Mouse (Mus musculus): Measurements from ENCODE around the gene Gja8. TPM values are rescaled to one million over a fixed set of nuclear protein-coding genes. Genes with fewer than 3 reads are reported as not detected.

Gja8 gene
- polyA plus RNA-seq, 1 experiment from 2014 or later, result not detected

DNA sequence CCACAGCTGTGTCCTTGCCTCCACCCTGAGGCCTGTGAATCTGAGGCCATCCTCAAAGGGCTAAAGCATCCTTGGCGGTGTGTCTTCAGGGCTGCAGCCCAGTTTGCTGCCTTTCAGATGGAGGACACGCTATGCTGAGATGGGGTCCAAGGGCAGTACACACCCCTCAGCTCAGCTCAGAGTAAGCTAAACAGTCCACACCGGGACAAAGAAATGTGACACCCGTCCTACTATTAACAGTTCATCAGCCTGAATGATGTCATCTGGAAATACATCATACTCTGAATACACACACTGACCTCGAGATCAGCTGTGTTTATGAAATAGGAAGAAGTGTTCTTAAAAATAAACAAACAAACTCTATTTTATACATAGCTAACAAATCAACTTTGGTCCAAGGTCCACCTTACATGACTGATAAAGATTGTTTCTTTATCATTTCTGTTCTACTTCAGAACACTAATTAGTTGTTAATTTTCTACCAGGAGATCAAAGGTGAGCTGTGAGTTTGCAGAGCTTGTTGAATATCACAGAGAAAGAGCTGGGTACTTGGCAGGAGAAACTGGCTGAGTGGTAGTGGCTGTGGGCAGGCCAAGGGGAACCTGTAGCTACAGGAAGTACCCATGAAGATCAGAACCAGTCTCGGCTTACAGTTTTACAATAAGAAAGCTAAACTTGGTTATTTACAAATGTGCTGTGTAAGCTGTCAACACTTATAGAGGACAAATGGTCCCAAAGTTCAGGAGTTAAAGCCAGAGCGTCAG, 50.8 kb downstream of the Gja8 start:
- Histone ChIP-seq H3K9me3 (no peaks in the 10 kb centered on the region), H3K27me3 (no peaks in the 10 kb centered on the region), H3K4me3 (no peak overlapping the region), H3K36me3 (peaks cover 71% of the 10 kb centered on the region), H3K9ac (no peak overlapping the region), H3K27ac (no peak overlapping the region), H3K4me1 (no peaks in the 10 kb centered on the region), H3K4me2 (no peak overlapping the region)
- ATAC-seq (ENCODE audit: insufficient number of reproducible peaks, low FRiP score, low TSS enrichment, low read depth), result no peak
- WGBS, result 78% methylated on average over 7 of the region's 7 CpGs

DNA sequence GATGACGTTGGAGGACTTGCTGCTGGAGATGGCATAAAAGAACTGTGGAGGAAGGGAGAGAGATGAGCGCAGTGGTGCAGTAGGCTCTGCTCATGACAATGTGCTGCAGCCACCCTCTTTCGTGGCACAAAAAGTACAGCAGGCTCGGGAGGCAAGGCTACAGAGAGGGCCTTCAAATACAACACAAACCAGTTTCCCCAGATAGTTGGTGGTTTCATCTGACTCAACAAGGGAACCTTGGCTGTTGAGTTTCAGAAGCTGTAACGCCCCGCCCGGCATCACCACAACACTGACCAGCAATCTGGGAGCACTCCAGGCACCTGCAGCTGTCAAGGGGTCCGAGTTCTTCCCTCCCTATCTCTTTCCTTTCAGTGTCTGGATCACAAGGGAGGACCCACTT, 53.3 kb downstream of the Gja8 start:
- Histone ChIP-seq H3K4me3 (no peak overlapping the region), H3K27ac (no peak overlapping the region), H3K27me3 (no peaks in the 10 kb centered on the region), H3K4me2 (no peak overlapping the region), H3K36me3 (peaks cover 76% of the 10 kb centered on the region), H3K9me3 (no peaks in the 10 kb centered on the region), H3K4me1 (no peaks in the 10 kb centered on the region), H3K9ac (no peak overlapping the region)
- WGBS, result 94% methylated on average over 8 of the region's 8 CpGs
- no peak for ATAC-seq (ENCODE audit: insufficient number of reproducible peaks, low FRiP score, low TSS enrichment, low read depth)

DNA sequence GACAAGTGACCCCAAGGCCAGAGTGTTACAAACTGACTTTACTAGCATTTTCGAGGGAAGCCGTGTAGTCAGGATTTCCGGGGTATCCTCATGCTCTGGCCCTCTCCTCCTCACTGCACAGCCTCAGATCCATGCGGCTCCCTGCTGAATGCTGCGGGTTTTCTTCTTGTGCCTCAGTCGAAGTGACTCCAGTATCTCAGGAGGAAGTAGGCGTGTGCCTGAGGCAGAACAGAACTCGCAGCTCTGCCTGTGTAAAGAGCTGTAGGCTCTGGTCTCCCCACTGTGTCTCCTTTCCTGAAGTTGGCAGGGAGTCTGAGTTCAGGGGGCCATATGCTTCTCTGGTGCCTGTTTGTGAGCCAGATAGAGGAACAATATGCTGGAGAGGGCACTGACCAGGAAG, 54.8 kb downstream of the Gja8 start:
- H3K36me3 ChIP-seq, result peaks cover 71% of the 10 kb centered on the region
- H3K4me3 ChIP-seq, result no peak overlapping the region
- no peak overlapping the region for H3K27ac ChIP-seq
- no peak for ATAC-seq (ENCODE audit: insufficient number of reproducible peaks, low FRiP score, low TSS enrichment, low read depth)
- H3K4me2 ChIP-seq, result no peak overlapping the region
- no peaks in the 10 kb centered on the region for H3K4me1 ChIP-seq
- H3K27me3 ChIP-seq, result no peaks in the 10 kb centered on the region
- 80% methylated on average over 8 of the region's 8 CpGs for WGBS
- no peaks in the 10 kb centered on the region for H3K9me3 ChIP-seq
- H3K9ac ChIP-seq, result no peak overlapping the region

DNA sequence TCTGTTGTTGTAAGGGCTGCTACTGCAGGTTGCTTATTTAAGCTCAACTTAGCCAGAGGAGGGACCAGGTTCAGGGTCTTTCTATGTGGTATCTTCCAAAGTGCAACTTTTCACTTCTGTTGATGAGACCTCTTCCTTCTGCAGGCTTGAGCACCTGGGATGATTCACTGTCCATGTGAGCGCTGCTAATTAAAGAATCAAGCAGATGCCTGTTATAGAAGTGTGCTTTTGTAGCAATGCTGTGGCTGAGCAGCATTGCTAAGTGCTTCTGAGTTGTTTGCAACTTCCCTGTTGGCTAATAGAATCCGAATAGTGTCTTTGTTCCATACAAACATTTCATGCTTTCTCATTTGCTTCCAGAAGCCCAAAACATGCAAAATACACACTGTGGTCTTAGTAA, 55.5 kb downstream of the Gja8 start:
- no peak for ATAC-seq (ENCODE audit: insufficient number of reproducible peaks, low FRiP score, low TSS enrichment, low read depth)
- Histone ChIP-seq H3K4me2 (no peak overlapping the region), H3K9ac (no peak overlapping the region), H3K27me3 (no peaks in the 10 kb centered on the region), H3K36me3 (peaks cover 67% of the 10 kb centered on the region), H3K9me3 (no peaks in the 10 kb centered on the region), H3K4me1 (no peaks in the 10 kb centered on the region), H3K4me3 (no peak overlapping the region), H3K27ac (no peak overlapping the region)
- WGBS, result 85% methylated on average over 2 of the region's 2 CpGs

DNA sequence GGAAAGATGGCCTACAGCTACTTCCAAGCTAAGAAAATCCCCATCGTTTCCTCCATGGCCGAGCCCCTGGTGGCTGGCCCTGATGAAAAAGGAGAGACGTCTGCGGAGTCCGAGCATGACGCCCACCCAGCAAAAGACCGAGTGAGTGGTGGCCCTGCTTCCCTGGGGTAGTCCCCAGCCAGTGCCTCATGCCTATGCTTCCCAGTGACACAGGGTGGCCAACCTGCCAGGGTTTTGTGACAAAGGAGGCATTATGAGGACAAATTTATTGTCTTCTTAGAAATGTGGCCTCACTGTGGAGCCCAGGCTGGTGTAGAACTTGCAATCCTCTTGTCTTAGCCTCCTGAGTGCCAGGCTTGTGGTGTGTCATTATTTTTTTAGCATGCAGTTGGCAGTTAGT, 56.7 kb downstream of the Gja8 start:
- no peak overlapping the region for H3K4me2 ChIP-seq
- H3K4me3 ChIP-seq, result no peak overlapping the region
- H3K27ac ChIP-seq, result no peak overlapping the region
- no peaks in the 10 kb centered on the region for H3K27me3 ChIP-seq
- no peak overlapping the region for H3K9ac ChIP-seq
- no peaks in the 10 kb centered on the region for H3K9me3 ChIP-seq
- no peak for ATAC-seq (ENCODE audit: insufficient number of reproducible peaks, low FRiP score, low TSS enrichment, low read depth)
- peaks cover 59% of the 10 kb centered on the region for H3K36me3 ChIP-seq
- WGBS, result 95% methylated on average over 7 of the region's 7 CpGs
- H3K4me1 ChIP-seq, result no peaks in the 10 kb centered on the region

DNA sequence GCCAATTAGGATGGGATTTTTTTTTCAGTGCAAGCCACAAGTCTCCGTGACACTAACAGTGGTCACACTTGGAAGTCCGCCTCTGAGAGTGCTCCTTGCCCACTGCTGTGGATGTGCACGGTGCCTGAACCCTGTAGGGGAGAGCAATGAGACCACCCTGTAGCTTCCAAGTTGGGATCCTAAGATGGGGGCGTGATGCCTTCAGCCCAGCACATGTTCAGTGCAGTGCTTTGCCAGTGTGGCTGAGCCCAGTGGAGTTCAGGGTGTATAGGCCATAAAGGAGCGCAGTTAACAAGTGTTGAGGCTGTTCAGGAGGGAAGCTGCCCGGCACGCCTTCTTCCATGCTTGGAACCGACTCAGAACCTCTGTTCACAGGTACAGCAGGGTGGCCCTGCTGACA, 57.3 kb downstream of the Gja8 start:
- H3K4me2 ChIP-seq, result no peak overlapping the region
- H3K4me1 ChIP-seq, result no peaks in the 10 kb centered on the region
- no peak overlapping the region for H3K9ac ChIP-seq
- peaks cover 54% of the 10 kb centered on the region for H3K36me3 ChIP-seq
- no peaks in the 10 kb centered on the region for H3K27me3 ChIP-seq
- no peak overlapping the region for H3K4me3 ChIP-seq
- WGBS, result 91% methylated on average over 8 of the region's 8 CpGs
- ATAC-seq (ENCODE audit: insufficient number of reproducible peaks, low FRiP score, low TSS enrichment, low read depth), result no peak
- no peaks in the 10 kb centered on the region for H3K9me3 ChIP-seq
- H3K27ac ChIP-seq, result no peak overlapping the region

DNA sequence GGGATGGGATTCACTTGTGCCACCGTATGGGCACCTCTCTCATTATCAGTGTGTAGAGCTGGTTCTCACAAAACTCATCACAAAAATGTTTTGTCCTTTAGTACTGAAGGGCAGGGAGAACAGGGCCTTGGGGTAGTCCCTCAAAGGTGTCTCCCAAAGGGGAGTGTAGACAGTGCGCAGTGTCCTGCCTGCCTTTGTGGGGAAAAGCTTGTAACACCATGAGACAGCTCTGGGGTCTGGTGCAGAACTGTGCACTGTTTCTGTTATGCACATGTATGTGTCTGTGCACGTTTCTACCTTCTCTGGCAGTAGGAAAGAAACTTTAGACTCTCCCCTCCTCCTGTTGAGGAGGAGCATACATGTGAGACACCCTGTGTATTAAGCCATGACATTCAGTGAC, 58.0 kb downstream of the Gja8 start:
- H3K36me3 ChIP-seq, result peaks cover 47% of the 10 kb centered on the region
- H3K9me3 ChIP-seq, result no peaks in the 10 kb centered on the region
- no peaks in the 10 kb centered on the region for H3K4me1 ChIP-seq
- H3K27me3 ChIP-seq, result no peaks in the 10 kb centered on the region
- H3K4me2 ChIP-seq, result no peak overlapping the region
- H3K27ac ChIP-seq, result no peak overlapping the region
- no peak overlapping the region for H3K9ac ChIP-seq
- no peak overlapping the region for H3K4me3 ChIP-seq
- 0 out of 2 replicates have a peak, but pooled peaks have one; percentile 65 for ATAC-seq (ENCODE audit: insufficient number of reproducible peaks, low FRiP score, low TSS enrichment, low read depth)
- WGBS, result 92% methylated on average over 3 of the region's 3 CpGs

Other genes with a start within 250 kb of the Gja8 start
- 65.2 and 66.5 TPM in 2 replicates for gene Pias3, start 229.6 kb downstream of the Gja8 start, polyA plus RNA-seq (2015; fragmentation: Nextera tagmentation; extraction: Ambion mirVana)
- gene Nudt17, start 217.5 kb downstream of the Gja8 start, polyA plus RNA-seq (2015; fragmentation: Nextera tagmentation; extraction: Ambion mirVana), result 16.8 and 17.9 TPM in 2 replicates
- 28.0 and 29.7 TPM in 2 replicates for gene Polr3c, start 198.4 kb downstream of the Gja8 start, polyA plus RNA-seq (2015; fragmentation: Nextera tagmentation; extraction: Ambion mirVana)
- gene Rnf115, start 198.4 kb downstream of the Gja8 start, polyA plus RNA-seq (2015; fragmentation: Nextera tagmentation; extraction: Ambion mirVana), result 37.8 and 37.9 TPM in 2 replicates
- gene Pdzk1, start 96.7 kb downstream of the Gja8 start, polyA plus RNA-seq (2015; fragmentation: Nextera tagmentation; extraction: Ambion mirVana), result 0.06 TPM in 1 of 2 replicates, not detected in the other
- 0.14 and 0.20 TPM in 2 replicates for gene Cd160, start 96.7 kb downstream of the Gja8 start, polyA plus RNA-seq (2015; fragmentation: Nextera tagmentation; extraction: Ambion mirVana)
- 26.0 and 29.3 TPM in 2 replicates for gene Gja5, start 21.3 kb downstream of the Gja8 start, polyA plus RNA-seq (2015; fragmentation: Nextera tagmentation; extraction: Ambion mirVana)
- 40.2 and 40.5 TPM in 2 replicates for gene Gpr89, start 20.7 kb downstream of the Gja8 start, polyA plus RNA-seq (2015; fragmentation: Nextera tagmentation; extraction: Ambion mirVana)
- gene Acp6, start 232.8 kb upstream of the Gja8 start, polyA plus RNA-seq (2015; fragmentation: Nextera tagmentation; extraction: Ambion mirVana), result 47.8 and 48.1 TPM in 2 replicates